Mouse (Mus musculus): Measurements from ENCODE around the gene Kif1b. TPM values are rescaled to one million over a fixed set of nuclear protein-coding genes. Genes with fewer than 3 reads are reported as not detected.
"Not testable (repeated sequence)": the region's sequence is repeated elsewhere in the genome, so short reads cannot be mapped to it uniquely, and the experiment has no call there.

Gene Kif1b
- polyA plus RNA-seq, 1 experiment: 43.8 TPM

DNA sequence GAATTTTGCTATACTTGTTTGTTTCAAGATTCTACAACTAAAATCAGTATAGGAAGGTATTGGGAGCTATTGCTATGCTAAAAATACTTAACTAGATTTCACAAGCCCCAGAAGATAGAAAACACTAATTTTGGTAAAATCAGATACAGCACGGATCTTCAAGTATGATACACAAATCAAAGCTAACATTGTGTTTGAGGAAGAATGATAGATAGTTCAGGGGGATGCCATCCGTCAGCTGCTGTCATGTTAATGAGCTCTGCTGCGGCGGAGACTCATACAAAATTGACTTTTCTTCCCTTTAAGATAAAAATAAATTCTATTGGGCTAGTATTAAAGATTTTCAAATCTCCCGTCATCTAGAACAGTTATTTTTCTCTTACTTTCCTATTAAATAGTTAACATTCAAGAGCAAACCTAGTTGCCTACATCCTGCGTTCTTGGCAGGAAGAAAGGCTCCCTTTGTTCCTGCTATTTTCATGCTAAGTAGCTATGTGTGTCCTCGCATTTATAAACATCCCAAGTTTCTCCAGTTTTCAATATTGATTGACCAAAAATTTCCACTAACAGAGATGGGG lies 60.8 kb downstream of the Kif1b start:
- 73% methylated on average over 7 of the region's 7 CpGs for WGBS

DNA sequence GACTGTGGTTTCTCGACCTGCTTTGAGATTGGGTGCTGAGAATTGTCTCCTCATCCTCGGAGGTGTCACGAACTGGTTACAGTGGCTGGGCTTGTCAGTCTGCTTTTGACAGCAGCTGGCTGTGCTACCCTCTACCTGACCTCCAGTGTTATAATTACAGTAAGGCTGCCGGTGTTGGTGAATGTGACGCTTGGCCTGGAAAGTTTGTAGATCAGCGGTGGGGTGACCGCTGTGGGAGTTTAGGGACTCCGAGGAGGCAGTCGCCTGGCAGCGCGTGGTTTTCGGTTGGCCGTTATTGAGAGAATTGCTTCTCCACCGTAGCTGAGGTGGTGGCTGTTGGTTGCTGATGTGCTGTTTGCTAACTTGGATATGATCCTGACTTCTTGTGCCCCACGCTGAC lies 70.5 kb downstream of the Kif1b start:
- DNase-seq: no peak
- TF ChIP-seq CTCF (IDR thresholded peaks at IDR 0.05; ENCODE audit: insufficient read depth, low read length) (no peak), POLR2A (IDR thresholded peaks at IDR 0.05; ENCODE audit: borderline replicate concordance, extremely low read depth, low read depth, low read length) (no peak)
- Histone ChIP-seq H3K4me3 (replicated peaks; ENCODE audit: extremely low read depth, low read depth, low read length) (no peak overlapping the region), H3K4me1 (ENCODE audit: control insufficient read depth, insufficient read depth, low read length) (peaks cover 3% of the 10 kb centered on the region; the same call in 1 of the 2 replicates)
- WGBS: 91% methylated on average over 15 of the region's 15 CpGs

More for the DNA sequence above, 60.8 kb downstream of the Kif1b start:
- H3K4me1 ChIP-seq (ENCODE audit: control insufficient read depth, insufficient read depth, low read length): no peaks in the 10 kb centered on the region
- DNase-seq: no peak
- TF ChIP-seq POLR2A (IDR thresholded peaks at IDR 0.05; ENCODE audit: borderline replicate concordance, extremely low read depth, low read depth, low read length) (no peak), CTCF (IDR thresholded peaks at IDR 0.05; ENCODE audit: insufficient read depth, low read length) (no peak)
- no peak overlapping the region for H3K4me3 ChIP-seq (replicated peaks; ENCODE audit: extremely low read depth, low read depth, low read length)

DNA sequence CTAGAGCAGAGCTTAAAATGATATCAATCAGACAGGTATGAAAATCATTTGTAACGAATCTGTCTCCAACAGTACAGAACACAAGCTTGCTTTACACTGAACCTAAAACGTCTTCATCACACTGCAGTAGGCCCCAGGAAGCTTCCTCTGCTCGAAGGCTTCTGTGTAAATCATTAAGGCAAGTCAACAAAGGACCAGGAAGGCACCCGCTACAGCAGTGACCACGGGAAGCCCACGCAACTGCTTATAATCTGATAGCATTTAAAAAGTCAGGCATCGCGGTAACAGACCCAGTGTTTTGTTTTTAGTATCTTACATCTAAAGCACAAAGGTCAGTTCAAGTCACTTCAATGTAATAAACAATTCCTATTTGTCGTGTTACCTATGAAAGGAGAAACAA lies 73.6 kb downstream of the Kif1b start:
- Histone ChIP-seq H3K4me3 (replicated peaks; ENCODE audit: extremely low read depth, low read depth, low read length) (no peak overlapping the region), H3K4me1 (ENCODE audit: control insufficient read depth, insufficient read depth, low read length) (peaks cover 3% of the 10 kb centered on the region; the same call in 1 of the 2 replicates)
- DNase-seq: no peak
- WGBS: 31% methylated on average over 9 of the region's 9 CpGs
- no peak for TF ChIP-seq POLR2A (IDR thresholded peaks at IDR 0.05; ENCODE audit: borderline replicate concordance, extremely low read depth, low read depth, low read length)
- TF ChIP-seq CTCF (IDR thresholded peaks at IDR 0.05; ENCODE audit: insufficient read depth, low read length): no peak

DNA sequence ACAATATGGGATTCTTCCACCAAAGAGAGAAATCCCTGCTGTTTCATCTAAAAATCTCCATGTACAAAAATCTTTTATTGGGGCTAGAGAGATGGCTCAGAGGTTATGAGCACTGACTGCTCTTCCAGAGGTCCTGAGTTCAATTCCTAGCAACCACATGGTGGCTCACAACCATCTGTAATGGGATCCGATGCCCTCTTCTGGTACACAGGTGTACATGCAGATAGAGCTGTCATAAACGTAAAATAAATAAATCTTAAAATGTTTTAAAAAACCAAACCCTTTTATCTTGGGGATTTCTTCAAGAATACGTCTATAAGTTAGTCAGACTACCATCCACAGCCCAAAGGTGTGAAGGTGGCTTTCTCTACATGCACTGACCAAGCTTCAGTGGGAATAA lies 78.8 kb downstream of the Kif1b start:
- H3K4me1 ChIP-seq (ENCODE audit: control insufficient read depth, insufficient read depth, low read length); H3K4me3 ChIP-seq (replicated peaks; ENCODE audit: extremely low read depth, low read depth, low read length); DNase-seq: not testable (repeated sequence)
- WGBS: 92% methylated on average over 3 of the region's 3 CpGs

DNA sequence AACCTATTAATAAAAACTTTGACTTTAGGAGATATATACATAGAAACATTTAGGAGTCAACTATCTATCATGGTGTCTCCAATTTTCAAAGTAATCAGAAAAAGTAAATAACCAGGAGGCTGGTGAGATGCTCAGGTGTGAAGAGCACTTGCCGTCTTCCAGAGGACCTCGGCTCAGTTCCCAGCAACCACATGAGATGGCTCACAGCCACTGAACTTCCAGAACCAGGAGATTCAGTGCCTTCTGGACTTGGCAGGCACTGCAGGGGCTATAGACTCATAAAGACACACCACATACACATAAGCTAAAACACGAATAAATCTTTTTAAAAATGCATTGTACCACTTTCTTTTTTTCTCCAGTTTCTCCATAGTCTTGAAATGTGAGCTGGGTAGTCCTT lies 79.2 kb downstream of the Kif1b start:
- WGBS: 83% methylated on average over 3 of the region's 3 CpGs
- no peak overlapping the region for H3K4me3 ChIP-seq (replicated peaks; ENCODE audit: extremely low read depth, low read depth, low read length)
- H3K4me1 ChIP-seq (ENCODE audit: control insufficient read depth, insufficient read depth, low read length): no peaks in the 10 kb centered on the region
- TF ChIP-seq POLR2A (IDR thresholded peaks at IDR 0.05; ENCODE audit: borderline replicate concordance, extremely low read depth, low read depth, low read length) (no peak), CTCF (IDR thresholded peaks at IDR 0.05; ENCODE audit: insufficient read depth, low read length) (no peak)
- DNase-seq: no peak

DNA sequence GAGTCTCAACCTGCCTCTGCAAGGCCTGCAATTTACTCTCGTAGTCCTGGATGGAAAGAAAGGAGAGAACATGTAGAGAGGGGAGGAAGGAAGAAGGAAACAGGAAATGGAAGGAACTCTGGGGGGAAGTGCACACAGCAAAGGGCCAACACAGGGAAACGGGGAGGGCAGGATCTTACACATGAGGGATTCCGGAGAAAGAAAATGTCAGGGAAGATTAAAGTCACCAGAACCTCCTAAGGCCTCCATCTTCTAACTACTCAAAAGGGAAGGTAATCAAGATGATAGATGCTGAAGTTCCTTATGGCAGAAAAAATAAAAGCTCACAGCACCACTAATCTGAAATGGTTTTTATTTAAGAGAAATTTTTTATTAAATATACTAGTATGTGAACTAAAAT lies 81.2 kb downstream of the Kif1b start:
- DNase-seq: no peak
- no peak overlapping the region for H3K4me3 ChIP-seq (replicated peaks; ENCODE audit: extremely low read depth, low read depth, low read length)
- WGBS: 59% methylated on average over 3 of the region's 3 CpGs
- TF ChIP-seq POLR2A (IDR thresholded peaks at IDR 0.05; ENCODE audit: borderline replicate concordance, extremely low read depth, low read depth, low read length): no peak
- TF ChIP-seq CTCF (IDR thresholded peaks at IDR 0.05; ENCODE audit: insufficient read depth, low read length): no peak
- no peaks in the 10 kb centered on the region for H3K4me1 ChIP-seq (ENCODE audit: control insufficient read depth, insufficient read depth, low read length)

DNA sequence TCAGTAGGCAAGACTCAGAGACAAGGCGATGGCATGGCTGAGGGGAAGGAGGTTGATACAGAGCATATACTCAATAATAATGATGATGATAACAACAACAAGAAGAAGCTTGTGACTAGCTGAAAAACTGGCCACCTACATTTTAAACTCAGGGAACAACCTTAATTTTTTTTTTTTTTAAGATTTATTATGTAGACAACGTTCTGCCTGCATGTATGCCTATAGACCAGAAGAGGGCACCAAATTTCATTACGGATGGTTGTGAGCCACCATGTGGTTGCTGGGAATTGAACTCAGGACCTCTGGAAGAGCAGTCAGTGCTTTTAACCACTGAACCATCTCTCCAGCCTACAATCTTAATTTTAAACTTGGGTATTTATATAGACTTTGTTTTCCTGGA lies 84.0 kb downstream of the Kif1b start:
- TF ChIP-seq CTCF (IDR thresholded peaks at IDR 0.05; ENCODE audit: insufficient read depth, low read length) (no peak), POLR2A (IDR thresholded peaks at IDR 0.05; ENCODE audit: borderline replicate concordance, extremely low read depth, low read depth, low read length) (no peak)
- DNase-seq: no peak
- no peaks in the 10 kb centered on the region for H3K4me1 ChIP-seq (ENCODE audit: control insufficient read depth, insufficient read depth, low read length)
- no peak overlapping the region for H3K4me3 ChIP-seq (replicated peaks; ENCODE audit: extremely low read depth, low read depth, low read length)
- 95% methylated on average over 3 of the region's 3 CpGs for WGBS

DNA sequence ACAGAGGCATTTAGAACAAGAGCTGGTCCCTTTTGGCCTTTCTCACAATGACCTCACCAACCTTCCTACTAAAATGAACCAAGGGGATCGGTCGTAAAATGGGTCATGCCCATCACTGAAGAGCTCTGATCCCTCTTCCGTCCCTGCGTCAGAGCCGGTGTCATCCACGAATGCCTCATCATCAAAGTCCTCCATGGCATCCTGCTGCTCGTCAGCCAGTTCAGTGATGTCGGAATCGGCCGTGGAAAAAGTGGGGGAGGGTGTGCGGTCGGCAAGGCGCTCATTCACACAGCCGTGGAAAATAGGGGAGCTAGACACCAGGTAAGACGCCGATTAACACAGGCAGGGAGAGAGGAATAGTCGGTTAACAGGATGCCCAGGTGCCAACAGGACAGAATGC lies 87.0 kb downstream of the Kif1b start:
- Histone ChIP-seq H3K4me3 (replicated peaks; ENCODE audit: extremely low read depth, low read depth, low read length) (no peak overlapping the region), H3K4me1 (ENCODE audit: control insufficient read depth, insufficient read depth, low read length) (no peaks in the 10 kb centered on the region)
- no peak for DNase-seq
- 93% methylated on average over 17 of the region's 17 CpGs for WGBS
- no peak for TF ChIP-seq POLR2A (IDR thresholded peaks at IDR 0.05; ENCODE audit: borderline replicate concordance, extremely low read depth, low read depth, low read length)
- no peak for TF ChIP-seq CTCF (IDR thresholded peaks at IDR 0.05; ENCODE audit: insufficient read depth, low read length)

DNA sequence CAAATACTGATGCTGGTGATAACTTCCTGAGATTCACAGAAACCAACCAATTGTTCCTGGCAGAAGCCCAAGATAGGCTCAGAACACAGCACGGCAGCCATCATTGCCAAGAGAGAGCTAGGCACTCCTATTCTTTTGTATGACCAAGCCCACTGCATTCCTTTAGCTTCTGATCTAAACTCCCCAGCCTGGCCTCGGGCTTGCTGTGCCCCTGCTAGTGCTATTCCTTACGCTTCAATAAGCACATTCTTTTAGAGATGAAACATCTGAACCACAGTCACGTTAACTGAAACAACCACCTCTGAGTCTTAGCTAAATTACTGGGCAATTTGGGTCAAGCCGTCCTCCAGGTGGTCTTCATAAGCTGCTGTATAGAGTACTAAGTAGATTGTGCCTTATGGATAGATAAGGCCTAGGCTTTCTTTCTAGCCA lies 87.4 kb downstream of the Kif1b start:
- no peak for DNase-seq
- no peak for TF ChIP-seq POLR2A (IDR thresholded peaks at IDR 0.05; ENCODE audit: borderline replicate concordance, extremely low read depth, low read depth, low read length)
- no peak for TF ChIP-seq CTCF (IDR thresholded peaks at IDR 0.05; ENCODE audit: insufficient read depth, low read length)
- H3K4me3 ChIP-seq (replicated peaks; ENCODE audit: extremely low read depth, low read depth, low read length): no peak overlapping the region
- no peaks in the 10 kb centered on the region for H3K4me1 ChIP-seq (ENCODE audit: control insufficient read depth, insufficient read depth, low read length)
- WGBS: 66% methylated on average over 5 of the region's 5 CpGs

DNA sequence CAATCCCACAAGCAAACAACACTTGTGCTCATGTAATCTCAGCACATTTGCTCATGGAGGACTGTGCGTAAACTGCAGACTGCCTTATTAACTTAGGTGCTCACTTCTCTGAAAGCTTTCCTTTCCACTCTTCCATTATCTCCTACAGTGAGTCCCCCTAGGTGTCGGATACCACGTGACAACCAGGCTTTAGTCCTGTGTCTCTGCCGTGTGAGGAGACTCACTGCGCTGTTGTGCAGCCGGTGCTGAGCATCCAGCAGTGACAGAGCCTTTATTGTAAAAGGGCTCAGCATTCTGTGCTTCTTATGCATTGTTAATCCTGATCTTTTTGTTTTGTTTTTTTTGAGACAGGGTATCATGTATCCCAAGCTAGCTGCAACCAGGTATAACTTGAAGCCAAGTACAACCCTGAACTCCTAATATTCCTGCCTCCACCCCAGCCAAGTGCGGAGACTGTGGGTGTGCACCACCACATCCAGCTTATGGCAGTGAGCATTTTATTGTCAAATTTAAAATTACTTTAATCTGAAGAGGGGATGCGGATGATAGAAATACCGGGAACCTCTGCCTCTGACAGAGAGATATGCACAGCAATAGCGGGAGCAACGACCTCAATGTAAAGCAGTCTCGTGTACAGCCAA lies 88.0 kb downstream of the Kif1b start:
- H3K4me1 ChIP-seq (ENCODE audit: control insufficient read depth, insufficient read depth, low read length): no peaks in the 10 kb centered on the region
- TF ChIP-seq CTCF (IDR thresholded peaks at IDR 0.05; ENCODE audit: insufficient read depth, low read length): no peak
- no peak for TF ChIP-seq POLR2A (IDR thresholded peaks at IDR 0.05; ENCODE audit: borderline replicate concordance, extremely low read depth, low read depth, low read length)
- DNase-seq: no peak
- WGBS: 79% methylated on average over 12 of the region's 12 CpGs
- H3K4me3 ChIP-seq (replicated peaks; ENCODE audit: extremely low read depth, low read depth, low read length): no peak overlapping the region

All from lung, adult 2 months (tissue).